11 mouse cellular contexts compared by ENCODE assay signal in genomic region chr12:46371747-46372146, GRCm38 (mm10).
DNase-seq lines count a peak whose midpoint lies in the region; ATAC-seq lines count a peak whose summit lies in the region.
"Had no signal": no experiment of that assay in that cellular context is flagged by ENCODE, and none has a peak within 500 bp of the region (broad histone marks: within the 10 kb centered on the region; RNA-seq: fewer than 3 reads in every experiment).

No protein-coding gene starts in this region.

- H3K4me2 ChIP-seq in midbrain, embryonic 11.5 days: no peak overlapping the region
- H3K4me2 ChIP-seq in midbrain, embryonic 15.5 days: no peak overlapping the region
- H3K4me2 ChIP-seq: limb, embryonic 13.5 days had no signal

- H3K9me3 ChIP-seq in midbrain, embryonic 11.5 days (ENCODE audit: control insufficient read depth, low read length): no peaks in the 10 kb centered on the region
- no peaks in the 10 kb centered on the region for H3K9me3 ChIP-seq in midbrain, embryonic 10.5 days (replicated peaks)
- H3K9me3 ChIP-seq in midbrain, embryonic 15.5 days: no peaks in the 10 kb centered on the region
- H3K9me3 ChIP-seq: limb, embryonic 13.5 days had no signal

- no peak for DNase-seq in midbrain, embryonic 11.5 days (ENCODE audit: low spot score, missing footprints)
- DNase-seq in midbrain, embryonic 10.5 days (ENCODE audit: low spot score): no peak
- peak; percentile 3 for DNase-seq in cerebellum, adult 8-10 months
- DNase-seq in frontal cortex, postnatal 14 days (ENCODE audit: low spot score in 2 of 2): peak; percentile 10 to 15
- DNase-seq in embryo, embryonic 11 days: no peak
- no peak for DNase-seq in kidney, adult 18-20 months
- DNase-seq in thymus, postnatal 36 days: no peak

- ATAC-seq in midbrain, embryonic 11.5 days (ENCODE audit: low FRiP score): 0 out of 2 replicates have a peak, but pooled peaks have one; percentile 63
- peak; percentile 84 for ATAC-seq in midbrain, embryonic 15.5 days (replicated peaks)

- H3K9ac ChIP-seq in midbrain, embryonic 11.5 days (ENCODE audit: low read length): no peak overlapping the region
- no peak overlapping the region for H3K9ac ChIP-seq in midbrain, embryonic 15.5 days
- H3K9ac ChIP-seq: limb, embryonic 13.5 days had no signal

- H3K27me3 ChIP-seq in midbrain, embryonic 11.5 days (ENCODE audit: control insufficient read depth, insufficient read depth, low read length): no peaks in the 10 kb centered on the region
- no peaks in the 10 kb centered on the region for H3K27me3 ChIP-seq in midbrain, embryonic 10.5 days (ENCODE audit: low read depth, poor library complexity, severe bottlenecking)
- no peaks in the 10 kb centered on the region for H3K27me3 ChIP-seq in midbrain, embryonic 15.5 days (replicated peaks)
- H3K27me3 ChIP-seq: limb, embryonic 13.5 days had no signal

- no peak overlapping the region for H3K4me3 ChIP-seq in midbrain, embryonic 11.5 days (ENCODE audit: low read depth, low read length)
- H3K4me3 ChIP-seq in midbrain, embryonic 10.5 days: no peak overlapping the region
- H3K4me3 ChIP-seq in midbrain, embryonic 15.5 days: no peak overlapping the region
- H3K4me3 ChIP-seq: limb, embryonic 13.5 days had no signal

- H3K27ac ChIP-seq in midbrain, embryonic 11.5 days (ENCODE audit: low read depth, low read length): no peak overlapping the region
- H3K27ac ChIP-seq in midbrain, embryonic 10.5 days (replicated peaks): no peak overlapping the region
- no peak overlapping the region for H3K27ac ChIP-seq in midbrain, embryonic 15.5 days
- H3K27ac ChIP-seq: kidney, postnatal 0 days; limb, embryonic 13.5 days; macrophage had no signal

- no peaks in the 10 kb centered on the region for H3K36me3 ChIP-seq in midbrain, embryonic 11.5 days (ENCODE audit: control insufficient read depth, insufficient read depth, low read length)
- no peaks in the 10 kb centered on the region for H3K36me3 ChIP-seq in midbrain, embryonic 10.5 days
- no peaks in the 10 kb centered on the region for H3K36me3 ChIP-seq in midbrain, embryonic 15.5 days (replicated peaks)
- H3K36me3 ChIP-seq: limb, embryonic 13.5 days had no signal

- WGBS in midbrain, embryonic 11.5 days: 59% methylated on average over 3 of the region's 3 CpGs
- WGBS in midbrain, embryonic 10.5 days: 80% methylated on average over 3 of the region's 3 CpGs
- 28% methylated on average over 3 of the region's 3 CpGs for WGBS in midbrain, embryonic 15.5 days

- no peaks in the 10 kb centered on the region for H3K4me1 ChIP-seq in midbrain, embryonic 11.5 days (ENCODE audit: control insufficient read depth, insufficient read depth, low read length)
- no peaks in the 10 kb centered on the region for H3K4me1 ChIP-seq in midbrain, embryonic 10.5 days
- H3K4me1 ChIP-seq in midbrain, embryonic 15.5 days: peaks cover 9% of the 10 kb centered on the region; the same call in 1 of the 2 replicates
- H3K4me1 ChIP-seq: limb, embryonic 13.5 days had no signal

Comparison
In these comparisons a context has a peak if more than half of its experiments do, and no peak if none do; other contexts are left out.
1. DNase-seq: peak in cerebellum, adult 8-10 months (single experiment) and frontal cortex, postnatal 14 days (2 of 2); none in midbrain, embryonic 11.5 days (single experiment), midbrain, embryonic 10.5 days (single experiment), embryo, embryonic 11 days (single experiment), kidney, adult 18-20 months (single experiment) and thymus, postnatal 36 days (0 of 2).